Mouse (Mus musculus) C2C12 (cell line): Measurements from ENCODE around the gene Zfp729a.

Experiments
- CEBPB ChIP-seq: IDR thresholded peaks from one replicate; pipeline ENCODE4 v1.6.1; 2011; ENCODE audit warnings: low read depth, mild to moderate bottlenecking, control low read depth, moderate library complexity
- CTCF ChIP-seq: IDR thresholded peaks from one replicate; pipeline ENCODE4 v1.5.1; 2011; ENCODE audit not compliant: control insufficient read depth, insufficient read depth, insufficient read length
- FOSL1 ChIP-seq: IDR thresholded peaks from one replicate; pipeline ENCODE4 v1.8.0; 2011; ENCODE audit warnings: mild to moderate bottlenecking, low read length; ENCODE audit not compliant: poor library complexity, insufficient read depth, severe bottlenecking
- MAX ChIP-seq: IDR thresholded peaks from one replicate; pipeline ENCODE4 v1.6.1; 2011; ENCODE audit warnings: mild to moderate bottlenecking, control low read depth
- MYOD1 ChIP-seq: IDR thresholded peaks from one replicate; pipeline ENCODE4 v1.6.1; 2011; ENCODE audit warnings: low read depth; ENCODE audit not compliant: control insufficient read depth, insufficient read length
- USF1 ChIP-seq: IDR thresholded peaks from one replicate; pipeline ENCODE4 v1.6.1; 2011; ENCODE audit warnings: low read depth, mild to moderate bottlenecking, control low read depth, moderate library complexity

DNA sequence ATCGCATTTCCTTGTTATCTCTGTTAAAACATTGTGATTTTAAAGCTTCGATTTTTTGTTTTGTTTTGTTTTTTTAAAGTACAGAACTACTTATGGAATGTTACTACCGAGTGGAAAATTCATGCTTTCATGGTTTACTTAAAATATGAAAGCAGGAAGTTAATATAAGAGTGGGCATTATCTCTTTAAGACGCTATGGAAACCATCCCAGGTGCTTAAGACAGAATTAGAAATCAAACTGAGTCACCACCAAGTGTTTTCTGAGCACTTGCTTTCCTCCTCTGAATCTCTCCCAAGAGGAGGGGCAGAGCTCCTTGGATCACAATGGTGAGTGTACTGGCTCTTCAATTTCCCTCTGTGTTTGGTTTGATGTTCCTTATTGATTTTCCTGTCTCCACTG, 27.5 kb downstream of the Zfp729a start:
- TF ChIP-seq CTCF (no peak), CEBPB (no peak), MAX (no peak), MYOD1 (no peak), USF1 (no peak), FOSL1 (no peak)
